Mouse (Mus musculus): ENCODE results near the gene Arhgap5.
"Not testable (repeated sequence)": the region's sequence is repeated elsewhere in the genome, so short reads cannot be mapped to it uniquely, and the experiment has no call there.

DNA sequence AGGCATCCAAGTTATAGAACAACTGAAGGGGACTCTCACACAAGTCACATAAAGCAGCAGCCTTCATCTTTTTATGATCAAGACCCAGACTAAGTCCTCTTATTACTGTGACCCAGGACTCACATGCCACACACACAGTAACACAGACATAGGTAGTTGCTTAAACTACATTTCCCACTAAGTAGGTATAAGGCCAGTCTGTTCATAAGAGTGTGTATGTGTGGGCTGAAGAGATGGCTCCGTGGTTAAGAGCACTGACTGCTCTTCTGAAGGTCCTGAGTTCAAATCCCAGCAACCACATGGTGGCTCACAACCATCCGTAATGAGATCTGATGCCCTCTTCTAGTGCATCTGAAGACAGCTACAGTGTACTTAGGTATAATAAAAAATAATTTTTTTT lies 82.7 kb downstream of the Arhgap5 start:
- TF ChIP-seq CTCF (IDR thresholded peaks at IDR 0.05; ENCODE audit: control insufficient read depth, insufficient read depth, insufficient replicate concordance, low read depth, low read length); POLR2A (IDR thresholded peaks at IDR 0.05; ENCODE audit: control insufficient read depth, low read depth, low read length): not testable (repeated sequence)

Data from testis, adult 2 months (tissue).